Mouse (Mus musculus) ES-E14 (cell line): Measurements from ENCODE around the gene Cpa5. TPM values are rescaled to one million over a fixed set of nuclear protein-coding genes. Genes with fewer than 3 reads are reported as not detected.

Source experiments
- DNase-seq: peaks from one replicate; pipeline ENCODE4 v3.0.0-alpha.2; 2013; ENCODE audit warnings: low read depth, low spot score
- H3K27ac ChIP-seq: 2 replicates; pipeline ENCODE4 v1.5.1; 2012; ENCODE audit warnings: low read depth, mild to moderate bottlenecking, low read length, moderate library complexity, mixed read lengths; ENCODE audit not compliant: poor library complexity, insufficient read depth, severe bottlenecking
- H3K36me3 ChIP-seq: 2 replicates; pipeline ENCODE4 v1.6.1; 2012; ENCODE audit warnings: mild to moderate bottlenecking, low read length, moderate library complexity, mixed read lengths; ENCODE audit not compliant: control insufficient read depth, poor library complexity, insufficient read depth, severe bottlenecking
- H3K4me1 ChIP-seq, 2 experiments: fragments of 150-350 bp in 1 of 2; sonication (generic) in 1 of 2; 2 replicates each; pipeline ENCODE4 v1.6.1; 2012; ENCODE audit warnings: low read length in 2 of 2, mild to moderate bottlenecking in 1 of 2, mixed read lengths in 1 of 2; ENCODE audit not compliant: control insufficient read depth in 2 of 2, insufficient read depth in 2 of 2, poor library complexity in 1 of 2
- H3K4me3 ChIP-seq, 2 experiments: fragments of 150-350 bp in 1 of 2; sonication (generic) in 1 of 2; 2 replicates each; pipeline ENCODE4 v1.5.1; 2012; ENCODE audit warnings: low read length in 2 of 2, low read depth in 1 of 2, mild to moderate bottlenecking in 1 of 2, mixed read lengths in 1 of 2; ENCODE audit not compliant: insufficient read depth in 1 of 2, poor library complexity in 1 of 2, severe bottlenecking in 1 of 2
- H3K9ac ChIP-seq: 2 replicates; pipeline ENCODE4 v1.6.1; 2012; ENCODE audit warnings: low read depth, mild to moderate bottlenecking, low read length, mixed read lengths; ENCODE audit not compliant: poor library complexity, insufficient read depth, severe bottlenecking
- H3K9me3 ChIP-seq: fragments of 150-350 bp; sonication (generic); 2 replicates; pipeline ENCODE4 v1.6.1; 2012; ENCODE audit warnings: low read depth, mild to moderate bottlenecking, low read length; ENCODE audit not compliant: control insufficient read depth, insufficient read depth
- CHD2 ChIP-seq: IDR thresholded peaks from 2 replicates; pipeline ENCODE4 v1.6.1; 2014; ENCODE audit warnings: mild to moderate bottlenecking, low read depth, low read length, inconsistent platforms
- HCFC1 ChIP-seq: IDR thresholded peaks from 2 replicates; pipeline ENCODE4 v1.6.1; 2012; ENCODE audit warnings: low read length, inconsistent platforms, borderline replicate concordance; ENCODE audit not compliant: insufficient read depth
- MAFK ChIP-seq: IDR thresholded peaks from 2 replicates; pipeline ENCODE4 v1.6.1; 2014; ENCODE audit warnings: mild to moderate bottlenecking, low read depth, low read length, inconsistent platforms; ENCODE audit not compliant: insufficient read depth
- ZC3H11A ChIP-seq: IDR thresholded peaks from 2 replicates; pipeline ENCODE4 v1.6.1; 2012; ENCODE audit warnings: low read depth, mild to moderate bottlenecking, inconsistent platforms, low read length, borderline replicate concordance
- ZNF384 ChIP-seq: IDR thresholded peaks from 2 replicates; pipeline ENCODE4 v1.6.1; 2012; ENCODE audit warnings: low read depth, low read length, inconsistent platforms
- in situ Hi-C, 2 experiments: fragments of 600-800 bp; cut with MboI; formaldehyde crosslinking; loops; one replicate each; pipeline ENCODE4 v1.15.1; 2025; ENCODE audit warnings: low sequenced_read_pairs in 2 of 2, inconsistent platforms in 1 of 2; ENCODE audit not compliant: unreplicated experiment in 2 of 2
- total RNA-seq: library from RNA; depleted of rRNA; stranded (reverse); fragments of 300-350 nt; gene quantifications from 2 replicates; pipeline ENCODE4 v1.2.3, GENCODE M21; 2012

Gene Cpa5
- total RNA-seq, 1 experiment, result not detected

DNA sequence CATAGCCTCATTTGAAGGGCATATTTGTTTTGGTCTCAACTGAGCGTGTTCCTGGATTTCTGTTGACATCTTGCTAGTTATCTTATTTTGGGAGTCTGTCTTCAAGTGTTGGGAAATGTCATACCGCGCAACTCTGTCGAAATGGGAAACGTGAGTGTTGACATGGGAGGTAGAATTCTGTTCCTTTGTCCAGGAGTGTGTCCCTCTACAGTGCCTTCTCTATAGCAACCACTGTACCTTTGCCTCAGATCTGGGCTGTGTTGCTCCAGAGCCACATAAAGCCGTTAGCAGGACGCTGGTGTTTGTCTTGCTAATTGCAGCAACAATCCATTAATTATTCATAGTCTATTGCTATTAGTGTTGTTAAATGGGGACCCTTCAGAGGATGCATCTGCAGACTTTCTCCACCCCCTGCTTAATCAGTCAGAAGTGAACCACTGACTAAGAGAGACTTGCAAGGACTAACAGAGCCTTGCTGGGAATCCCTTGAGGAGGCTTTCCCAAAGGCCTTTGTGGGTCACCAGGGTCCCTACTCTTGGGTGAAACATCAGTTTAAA, 23.8 kb upstream of the Cpa5 start:
- no peaks in the 10 kb centered on the region for H3K9me3 ChIP-seq
- no peaks in the 10 kb centered on the region for H3K4me1 ChIP-seq
- in situ Hi-C loops, result no loop called here
- H3K27ac ChIP-seq, result no peak overlapping the region
- no peak overlapping the region for H3K9ac ChIP-seq
- H3K4me3 ChIP-seq, result no peak overlapping the region
- DNase-seq, result no peak
- TF ChIP-seq ZNF384 (no peak), MAFK (no peak), HCFC1 (no peak), CHD2 (no peak), ZC3H11A (no peak)
- no peaks in the 10 kb centered on the region for H3K36me3 ChIP-seq

- TF ChIP-seq MAFK (no peak), ZC3H11A (no peak), CHD2 (no peak), HCFC1 (no peak), ZNF384 (no peak)
- H3K9me3 ChIP-seq, result no peaks in the 10 kb centered on the region
- H3K4me1 ChIP-seq, result no peaks in the 10 kb centered on the region
- DNase-seq, result no peak
- no peak overlapping the region for H3K4me3 ChIP-seq
- in situ Hi-C loops, result no loop called here
- H3K27ac ChIP-seq, result no peak overlapping the region
- H3K9ac ChIP-seq, result no peak overlapping the region
- no peaks in the 10 kb centered on the region for H3K36me3 ChIP-seq
These were observed 21.0 kb upstream of the Cpa5 start for GRCm38 (mm10) chr6:30589819-30590218.

DNA sequence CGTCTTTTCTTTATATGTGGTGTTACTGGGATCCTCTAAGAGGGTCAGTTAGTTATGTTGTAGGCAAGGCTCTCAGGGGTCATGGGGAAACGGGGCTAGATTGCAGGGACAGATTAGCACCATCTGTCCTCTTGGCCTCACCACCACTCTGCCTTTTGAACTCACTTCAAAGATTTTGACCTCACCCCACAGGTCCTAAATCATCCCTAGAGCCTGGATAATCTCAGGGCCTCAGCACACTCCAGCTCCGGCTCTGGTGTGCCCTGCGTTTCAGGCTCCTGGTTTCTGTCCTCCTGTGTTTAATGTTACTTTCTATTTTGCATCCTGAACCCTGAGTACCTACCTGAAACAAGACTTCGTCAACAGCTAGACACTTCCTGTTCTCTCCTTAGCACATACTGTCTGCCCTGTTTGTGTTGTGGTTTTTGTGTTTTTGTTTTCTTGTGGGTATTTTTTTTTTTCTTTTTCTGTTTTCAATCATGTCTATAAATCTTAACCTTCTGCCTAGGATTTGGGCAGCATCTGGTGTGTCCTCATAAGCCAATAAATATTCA, 18.9 kb upstream of the Cpa5 start:
- Histone ChIP-seq H3K27ac (no peak overlapping the region), H3K36me3 (no peaks in the 10 kb centered on the region), H3K9me3 (no peaks in the 10 kb centered on the region), H3K9ac (no peak overlapping the region), H3K4me3 (no peak overlapping the region), H3K4me1 (no peaks in the 10 kb centered on the region)
- TF ChIP-seq HCFC1 (no peak), ZNF384 (no peak), CHD2 (no peak), MAFK (no peak), ZC3H11A (no peak)
- no peak for DNase-seq
- in situ Hi-C loops, result no loop called here

DNA sequence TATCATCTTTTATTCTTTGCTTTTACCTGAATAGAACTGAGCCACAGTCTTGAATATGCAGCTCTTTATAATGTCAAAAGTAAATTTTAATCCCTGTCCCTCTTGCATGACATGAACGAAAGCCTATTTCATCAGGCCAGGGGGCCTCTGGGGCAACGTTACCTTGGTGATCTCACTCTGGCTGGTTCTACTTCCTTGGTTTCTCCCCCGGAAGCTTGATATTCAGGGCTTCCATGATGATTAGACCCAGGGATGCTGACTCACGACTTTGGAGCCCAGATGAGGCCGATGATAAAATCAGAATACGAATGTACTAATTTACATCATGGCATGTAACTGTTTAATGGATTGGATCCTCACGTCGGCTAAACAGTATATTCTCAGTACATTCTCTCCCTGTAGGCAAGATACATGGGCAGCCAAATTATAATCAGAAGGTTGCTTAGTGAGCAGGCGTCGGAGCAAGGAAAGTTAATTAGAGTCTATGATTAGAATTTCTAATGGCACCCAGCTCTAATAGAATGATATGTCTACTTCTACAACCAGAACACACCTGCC, 18.3 kb upstream of the Cpa5 start:
- no peak overlapping the region for H3K4me3 ChIP-seq
- in situ Hi-C loops, result no loop called here
- no peaks in the 10 kb centered on the region for H3K4me1 ChIP-seq
- H3K9ac ChIP-seq, result no peak overlapping the region
- H3K9me3 ChIP-seq, result no peaks in the 10 kb centered on the region
- no peaks in the 10 kb centered on the region for H3K36me3 ChIP-seq
- TF ChIP-seq ZNF384 (no peak), ZC3H11A (no peak), HCFC1 (no peak), MAFK (no peak), CHD2 (no peak)
- no peak for DNase-seq
- H3K27ac ChIP-seq, result no peak overlapping the region
